Mouse (Mus musculus) mouse embryonic stem cell (cell line): ENCODE data around the gene Cabin1.

Experiments
- in situ Hi-C, 2 experiments: fragments of 300-500 bp; cut with MboI; formaldehyde crosslinking; loops; 1 replicate in 1 of 2; 3 replicates in 1 of 2; pipeline ENCODE4 v1.14.3; 2019 to 2020; ENCODE audit warnings: low sequenced_read_pairs in 2 of 2, low pct_unique_long_range_greater_than_20kb in 1 of 2, mixed read lengths in 1 of 2; ENCODE audit not compliant: unreplicated experiment in 1 of 2

Gene Cabin1

DNA sequence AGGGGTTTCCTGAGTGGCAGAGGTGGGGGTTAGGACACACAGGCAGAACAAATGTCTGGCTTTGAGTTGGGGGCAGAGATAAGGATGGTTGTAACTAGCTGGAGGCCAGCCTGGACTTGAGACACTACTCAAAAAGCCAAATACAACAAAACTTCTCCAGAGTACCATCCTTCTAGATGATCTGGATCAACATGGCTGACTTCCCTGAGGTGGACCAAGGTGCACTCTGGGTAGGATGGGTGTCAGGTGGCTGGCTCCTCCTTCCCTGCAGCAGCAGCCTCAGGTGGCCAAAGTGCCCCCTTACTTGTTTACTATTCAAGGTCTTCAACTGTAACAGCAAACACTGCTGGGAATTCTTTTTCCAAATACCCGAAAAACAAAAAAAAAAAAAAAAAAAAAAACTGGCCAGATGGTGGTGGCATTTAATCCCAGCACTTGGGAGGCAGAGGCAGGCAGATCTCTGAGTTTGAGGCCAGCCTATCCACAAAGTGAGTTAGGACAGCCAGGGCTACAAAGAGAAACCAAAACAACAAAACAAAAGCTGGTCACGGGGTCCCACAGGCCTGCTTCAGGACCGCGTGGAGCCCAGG lies 114.6 kb downstream of the Cabin1 start:
- in situ Hi-C loops = no loop called here

GRCm38 (mm10) chr10:75649001-75649400 lies 115.1 kb downstream of the Cabin1 start:
- in situ Hi-C loops = no loop called here

- in situ Hi-C loops = no loop called here
These were observed 116.0 kb downstream of the Cabin1 start for GRCm38 (mm10) chr10:75648091-75648490.

DNA sequence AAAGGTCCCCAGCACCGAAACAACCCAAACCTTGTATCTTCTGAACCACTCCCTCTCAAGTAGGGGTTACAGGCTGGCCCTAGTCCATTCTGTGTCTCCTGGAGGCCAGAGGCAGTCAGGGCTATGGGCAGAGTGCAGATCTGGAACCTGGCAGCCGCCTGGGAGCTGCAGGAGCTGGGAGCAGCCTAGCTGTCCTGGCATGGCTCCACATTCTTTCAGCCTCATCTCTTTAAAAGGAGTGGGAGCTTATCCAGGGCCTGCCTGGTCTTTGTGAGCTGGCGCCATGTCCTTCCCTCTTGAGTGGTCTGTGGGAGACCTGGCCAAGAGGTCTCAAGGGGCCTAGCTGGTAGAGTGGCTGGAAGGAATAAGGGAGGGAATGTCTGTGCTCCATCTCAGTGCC lies 116.8 kb downstream of the Cabin1 start:
- in situ Hi-C loops = no loop called here

GRCm38 (mm10) chr10:75646406-75646805 lies 117.7 kb downstream of the Cabin1 start:
- in situ Hi-C loops = no loop called here

- in situ Hi-C loops = no loop called here
These were observed 118.5 kb downstream of the Cabin1 start for GRCm38 (mm10) chr10:75645616-75646015.

DNA sequence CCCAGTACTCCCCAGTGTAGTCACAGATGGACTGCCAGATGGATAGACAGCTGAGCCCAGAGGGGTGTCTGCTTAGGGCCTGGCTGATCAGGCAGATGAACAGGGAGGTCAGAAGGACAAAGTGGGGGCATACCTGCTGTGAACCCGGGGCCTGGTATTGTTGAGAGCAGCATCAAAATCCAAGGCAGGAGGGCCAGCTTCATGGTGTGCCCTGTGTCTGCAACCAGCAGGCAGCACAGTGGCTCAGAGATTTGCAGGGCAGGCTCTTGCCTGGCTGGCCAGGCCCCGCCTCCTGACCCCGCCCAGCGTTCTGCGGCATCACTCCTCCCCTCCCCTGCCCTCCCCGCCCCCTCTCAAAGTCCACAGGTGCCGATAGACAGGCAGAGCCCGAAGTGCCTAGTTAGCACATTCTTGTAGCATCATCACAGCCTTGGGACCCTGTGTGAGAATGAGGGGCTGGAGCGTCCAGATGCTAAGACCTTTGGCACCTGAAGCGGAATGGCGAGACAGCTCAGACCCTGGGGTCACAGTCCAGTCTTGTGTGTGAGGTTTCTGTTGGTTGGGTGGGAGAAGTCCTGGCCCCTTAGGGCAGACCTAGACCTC lies 120.3 kb downstream of the Cabin1 start, which contains the start of gene Susd2:
Gene Susd2, minus strand, starts transcription at position 268 of the 603 bp plus-strand sequence.
- in situ Hi-C loops = no loop called here

DNA sequence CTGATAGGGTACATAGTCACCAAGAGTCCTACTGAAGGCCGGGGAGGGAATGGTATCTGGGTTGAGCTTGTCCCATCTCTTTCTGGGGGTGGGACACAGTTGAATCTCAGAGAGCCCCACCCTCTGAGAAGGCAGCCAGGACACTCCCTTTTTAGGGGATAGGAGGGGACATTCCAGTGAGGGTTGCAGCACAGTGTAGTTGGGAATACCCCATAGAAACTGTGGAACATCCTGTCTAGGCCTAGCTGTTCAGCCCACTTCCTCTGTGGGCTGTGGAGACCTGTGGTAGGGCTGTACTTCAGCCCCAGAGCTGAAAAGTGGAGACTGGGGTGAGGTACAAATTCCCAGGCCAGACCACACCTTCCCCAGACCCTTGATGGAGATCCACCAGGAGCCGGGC lies 121.2 kb downstream of the Cabin1 start:
- in situ Hi-C loops = no loop called here

- in situ Hi-C loops = no loop called here
These were observed 121.7 kb downstream of the Cabin1 start for GRCm38 (mm10) chr10:75642436-75642835.

DNA sequence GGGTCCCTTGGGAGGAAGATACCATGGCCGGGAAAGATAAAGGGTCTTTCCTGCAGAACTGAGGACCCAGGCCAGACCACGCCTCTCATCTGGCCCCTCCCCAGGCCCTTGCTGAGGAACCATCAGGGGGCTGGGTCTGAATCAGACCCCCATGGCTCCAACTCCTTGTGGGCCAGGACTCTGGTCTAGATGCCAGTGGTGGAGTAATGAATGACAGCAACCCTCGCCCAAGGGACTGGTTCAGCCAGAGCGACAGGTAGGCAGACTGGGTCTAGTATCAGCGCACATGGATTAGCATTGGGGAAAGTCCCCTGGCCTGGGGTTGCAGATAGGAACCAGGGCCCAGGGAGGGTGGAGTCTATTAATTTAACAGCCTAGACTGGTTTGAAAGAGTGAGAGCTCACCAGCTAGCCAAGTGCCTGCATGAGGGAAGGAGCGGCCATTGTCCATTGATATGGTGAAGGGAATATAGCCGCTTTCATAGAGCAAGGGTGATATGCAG lies 122.4 kb downstream of the Cabin1 start:
- in situ Hi-C loops = no loop called here

GRCm38 (mm10) chr10:75637711-75638110 lies 126.4 kb downstream of the Cabin1 start:
- in situ Hi-C loops = no loop called here

GRCm38 (mm10) chr10:75636084-75636786 lies 127.9 kb downstream of the Cabin1 start:
- in situ Hi-C loops = no loop called here

- in situ Hi-C loops = no loop called here
These were observed 128.5 kb downstream of the Cabin1 start for GRCm38 (mm10) chr10:75635693-75636055.

DNA sequence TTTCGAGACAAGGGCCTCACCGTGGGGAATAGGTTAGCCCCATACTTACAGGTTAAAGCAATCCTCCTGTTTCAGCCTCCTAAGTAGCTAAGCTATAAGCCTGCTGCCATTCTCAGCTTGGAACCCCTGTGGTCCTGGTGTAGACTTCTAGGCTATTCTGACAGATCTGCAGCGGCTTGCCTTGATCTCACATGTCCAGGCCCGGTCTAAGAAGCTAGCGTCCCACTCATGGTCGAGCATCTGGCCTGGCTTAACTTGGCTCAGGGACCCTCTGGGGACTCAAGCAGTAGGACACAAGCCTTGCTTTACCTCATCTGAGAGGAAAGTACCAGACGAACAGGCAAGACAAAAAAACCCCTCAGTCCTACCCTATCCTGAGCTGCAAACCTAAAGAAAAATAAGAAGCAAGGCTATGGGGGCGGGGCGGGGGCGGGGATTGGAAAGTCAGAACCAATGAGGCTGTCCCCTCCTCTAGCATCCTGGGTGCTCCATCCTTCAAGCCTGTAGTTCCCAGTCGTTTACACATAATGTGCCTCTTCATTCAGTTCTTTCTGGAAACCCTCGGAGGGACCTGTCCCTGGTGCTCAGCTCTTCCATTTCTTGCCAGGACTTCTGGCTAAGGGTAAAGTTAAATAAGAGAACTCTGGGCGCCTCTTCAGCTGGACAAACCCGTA lies 129.0 kb downstream of the Cabin1 start:
- in situ Hi-C loops = no loop called here

DNA sequence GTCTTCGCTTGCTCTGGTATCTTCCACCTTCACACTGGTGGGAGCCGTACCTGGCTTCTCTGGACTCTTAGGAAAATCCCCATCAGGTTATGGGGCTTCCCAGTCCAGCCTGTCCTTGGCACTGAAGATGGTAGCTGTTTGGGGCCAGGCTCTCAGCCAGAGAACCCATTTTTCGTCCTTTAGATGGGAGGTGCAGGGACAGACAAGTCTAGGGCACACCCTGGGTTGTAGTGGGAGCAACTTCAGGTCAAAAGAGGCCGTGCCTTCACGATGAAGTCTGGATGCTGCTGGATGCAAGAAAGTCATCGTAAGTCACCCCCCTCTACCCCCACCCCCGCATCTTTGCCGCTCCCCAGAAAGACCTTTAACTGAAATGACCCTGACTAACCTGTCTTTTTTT lies 129.5 kb downstream of the Cabin1 start:
- in situ Hi-C loops = no loop called here

DNA sequence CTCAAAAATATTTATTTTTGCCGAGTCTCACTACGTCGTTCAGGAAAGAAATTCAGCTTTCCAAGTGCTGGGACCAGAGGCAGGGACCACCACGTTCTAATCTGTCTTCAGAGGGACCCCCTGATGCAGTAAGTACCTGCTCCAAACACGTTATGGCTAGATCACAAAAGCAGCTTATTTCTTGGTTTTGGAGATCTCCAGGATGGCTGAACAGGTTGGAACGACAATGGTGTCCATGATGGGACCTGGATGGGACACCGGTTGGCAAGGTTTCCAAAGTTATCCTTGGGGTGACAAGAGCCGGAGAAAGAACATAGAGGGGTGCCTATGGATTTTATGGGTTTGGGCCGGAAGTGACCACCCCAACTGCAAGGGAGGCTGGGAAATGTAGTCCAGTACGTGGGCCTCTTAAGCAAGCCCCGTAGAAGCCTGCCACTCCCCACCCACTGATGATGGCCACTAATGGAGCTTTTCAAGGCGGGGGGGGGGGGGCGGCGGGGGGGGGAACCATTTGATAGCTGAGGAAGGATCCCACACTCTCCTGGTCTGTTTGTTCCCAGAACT lies 130.5 kb downstream of the Cabin1 start:
- in situ Hi-C loops = no loop called here

DNA sequence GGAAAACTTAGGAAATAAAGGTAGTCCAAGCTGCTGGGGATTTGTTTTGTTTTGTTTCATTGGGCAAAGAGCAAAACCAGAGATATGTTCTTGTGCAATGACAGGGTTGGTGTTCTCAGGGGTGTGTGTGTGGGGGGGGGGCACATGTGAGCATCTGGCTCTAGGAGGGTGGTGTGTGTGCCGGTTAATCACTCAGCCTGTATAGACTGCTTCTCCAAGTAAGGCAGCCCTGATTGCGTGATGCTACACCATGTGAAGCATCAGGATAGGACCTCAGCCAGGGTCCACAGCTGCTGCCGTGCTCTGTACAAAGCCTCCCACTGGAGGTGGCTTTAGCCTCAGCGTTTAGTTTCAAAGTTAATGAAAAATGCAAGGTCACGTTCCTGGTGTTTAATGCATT lies 131.1 kb downstream of the Cabin1 start:
- in situ Hi-C loops = no loop called here

DNA sequence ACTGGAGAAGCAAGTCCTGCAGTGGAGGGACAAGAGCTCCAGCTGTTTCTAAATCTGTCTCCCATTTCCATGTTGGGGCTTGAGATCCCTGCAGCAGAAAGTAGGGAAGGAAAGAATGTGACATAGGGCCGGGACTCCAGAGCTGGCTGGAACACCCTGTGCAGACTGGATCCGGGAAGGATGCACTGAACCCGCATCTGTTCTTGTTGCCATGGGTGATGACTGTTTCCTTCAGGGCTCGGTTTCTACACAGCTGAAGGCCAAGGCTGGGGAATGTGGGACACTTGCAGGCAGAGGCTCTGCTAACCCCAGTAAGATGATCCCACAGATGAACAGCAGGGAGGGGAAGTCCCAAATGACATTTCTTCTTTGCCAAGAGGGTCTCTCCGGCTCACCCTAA lies 131.5 kb downstream of the Cabin1 start:
- in situ Hi-C loops = no loop called here

DNA sequence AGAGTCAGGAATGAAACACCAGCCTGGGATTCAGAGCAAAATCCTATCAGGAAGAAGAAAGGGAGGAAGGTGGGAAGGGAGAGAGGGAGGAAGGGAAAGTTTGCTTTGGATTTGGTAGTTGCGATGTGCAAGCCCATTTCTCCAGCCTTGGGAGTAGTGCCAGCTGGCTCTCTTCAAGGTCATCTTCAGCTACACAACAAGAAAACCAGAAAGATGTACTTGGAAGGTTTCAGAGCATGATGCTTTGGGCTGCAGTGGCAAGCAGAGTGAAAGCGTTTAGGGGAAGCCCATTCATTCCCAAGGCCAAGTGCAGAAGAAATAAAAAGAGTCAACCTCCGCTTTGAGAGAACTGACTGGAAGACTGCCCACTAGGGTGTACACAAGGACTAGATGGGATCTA lies 136.7 kb downstream of the Cabin1 start:
- in situ Hi-C loops = no loop called here
